Mouse (Mus musculus): ENCODE results near the gene Mrpl42. TPM values are rescaled to one million over a fixed set of nuclear protein-coding genes. Genes with fewer than 3 reads are reported as not detected.

Gene Mrpl42
- total RNA-seq, 2 experiments from 2014 or later, result 77.2 to 77.9 TPM

GRCm38 (mm10) chr10:95462231-95462630, 39.5 kb downstream of the Mrpl42 start:
- DNase-seq (ENCODE audit: extremely low spot score in 1 of 2, low spot score in 1 of 2), result no peak

GRCm38 (mm10) chr10:95461053-95461553, 40.6 kb downstream of the Mrpl42 start:
- no peak for DNase-seq (ENCODE audit: extremely low spot score in 1 of 2, low spot score in 1 of 2)

GRCm38 (mm10) chr10:95458050-95458806, 43.5 kb downstream of the Mrpl42 start:
- no peak for DNase-seq (ENCODE audit: extremely low spot score in 1 of 2, low spot score in 1 of 2)

- no peak for DNase-seq (ENCODE audit: extremely low spot score in 1 of 2, low spot score in 1 of 2)
These were observed 44.2 kb downstream of the Mrpl42 start for GRCm38 (mm10) chr10:95457367-95458049.

GRCm38 (mm10) chr10:95456103-95456502, 45.6 kb downstream of the Mrpl42 start:
- no peak for DNase-seq (ENCODE audit: extremely low spot score in 1 of 2, low spot score in 1 of 2)

- no peak for DNase-seq (ENCODE audit: extremely low spot score in 1 of 2, low spot score in 1 of 2)
These were observed 48.5 kb downstream of the Mrpl42 start for GRCm38 (mm10) chr10:95453282-95453681.

GRCm38 (mm10) chr10:95449033-95449432, 52.7 kb downstream of the Mrpl42 start:
- DNase-seq (ENCODE audit: extremely low spot score in 1 of 2, low spot score in 1 of 2), result no peak

GRCm38 (mm10) chr10:95447954-95448353, 53.8 kb downstream of the Mrpl42 start:
- DNase-seq (ENCODE audit: extremely low spot score in 1 of 2, low spot score in 1 of 2), result no peak

- no peak for DNase-seq (ENCODE audit: extremely low spot score in 1 of 2, low spot score in 1 of 2)
These were observed 56.4 kb downstream of the Mrpl42 start for GRCm38 (mm10) chr10:95445104-95446056.

GRCm38 (mm10) chr10:95442334-95442733, 59.4 kb downstream of the Mrpl42 start:
- no peak for DNase-seq (ENCODE audit: extremely low spot score in 1 of 2, low spot score in 1 of 2)

GRCm38 (mm10) chr10:95440566-95440965, 61.2 kb downstream of the Mrpl42 start:
- no peak for DNase-seq (ENCODE audit: extremely low spot score in 1 of 2, low spot score in 1 of 2)

- DNase-seq (ENCODE audit: extremely low spot score in 1 of 2, low spot score in 1 of 2), result no peak
These were observed 61.9 kb downstream of the Mrpl42 start for GRCm38 (mm10) chr10:95439718-95440339.

- DNase-seq (ENCODE audit: extremely low spot score in 1 of 2, low spot score in 1 of 2), result no peak
These were observed 62.8 kb downstream of the Mrpl42 start for GRCm38 (mm10) chr10:95438941-95439340.

Other genes with a start within 250 kb of the Mrpl42 start
- 1 to 10 TPM; 5.9 to 6.4 TPM for gene Cradd, start 177.8 kb downstream of the Mrpl42 start, total RNA-seq (2021)
- gene Socs2, start 84.8 kb downstream of the Mrpl42 start, total RNA-seq (2021), result 10 to 100 TPM; 34.7 to 42.2 TPM
- gene Ube2n, start 13.2 kb upstream of the Mrpl42 start, total RNA-seq (2021), result 100 to 1,000 TPM; 186 to 197 TPM
- 10 to 100 TPM; 84.4 to 90.5 TPM for gene Nudt4, start 62.2 kb upstream of the Mrpl42 start, total RNA-seq (2021)
- gene Anapc15-ps, start 171.5 kb upstream of the Mrpl42 start, total RNA-seq (2021), result not detected